Mouse (Mus musculus) heart, adult 2 months (tissue): ENCODE data around the gene Mpst.

Experiments
- CTCF ChIP-seq: fragments of 200-600 bp; IDR thresholded peaks from 2 replicates; pipeline ENCODE4 v1.8.1; 2022; ENCODE audit warnings: antibody characterized with exemption, mild to moderate bottlenecking, moderate library complexity
- EP300 ChIP-seq: fragments of 200-500 bp; IDR thresholded peaks from 2 replicates; pipeline ENCODE4 v1.6.1; 2011; ENCODE audit warnings: low read depth, low read length, control low read depth; ENCODE audit not compliant: insufficient read depth
- POLR2A ChIP-seq: fragments of 200-500 bp; IDR thresholded peaks from 2 replicates; pipeline ENCODE4 v1.6.1; 2011; ENCODE audit warnings: mild to moderate bottlenecking, low read depth, low read length, control low read depth; ENCODE audit not compliant: insufficient read depth

GRCm38 (mm10) chr15:78452929-78453328 is 46.7 kb downstream of the Mpst start:
- TF ChIP-seq CTCF = no peak
- TF ChIP-seq POLR2A = no peak
- TF ChIP-seq EP300 = no peak
